Mouse (Mus musculus): ENCODE data around the gene Slc9a8. TPM values are rescaled to one million over a fixed set of nuclear protein-coding genes. Genes with fewer than 3 reads are reported as not detected.

Gene Slc9a8
- total RNA-seq, 2 experiments from 2014 or later, result 26.2 to 32.4 TPM

DNA sequence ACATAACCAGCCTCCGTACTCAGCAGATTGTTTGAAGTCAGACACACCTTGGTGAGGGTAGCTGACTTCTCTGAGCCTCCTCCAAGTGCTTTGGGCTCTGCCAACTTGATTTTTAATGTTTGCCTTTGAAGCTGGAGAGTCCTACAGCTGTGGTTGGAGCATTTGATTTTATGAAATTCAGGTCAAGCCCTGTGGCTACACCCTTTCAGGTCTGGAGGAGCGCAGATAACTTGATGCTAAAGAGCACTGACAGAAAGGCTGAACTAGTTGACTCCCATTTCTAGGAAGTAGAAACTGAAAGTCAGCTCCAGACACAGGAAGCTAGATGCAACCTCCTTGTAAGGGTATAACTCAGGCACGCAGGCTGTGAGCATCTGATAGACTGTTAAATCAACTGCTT, 83.6 kb downstream of the Slc9a8 start:
- DNase-seq (ENCODE audit: low spot score in 2 of 2), result no peak

- DNase-seq (ENCODE audit: low spot score in 2 of 2), result no peak
Observed at GRCm38 (mm10) chr2:167506546-167507260, 85.2 kb downstream of the Slc9a8 start.

GRCm38 (mm10) chr2:167507719-167508385, 86.3 kb downstream of the Slc9a8 start:
- no peak for DNase-seq (ENCODE audit: low spot score in 2 of 2)

GRCm38 (mm10) chr2:167508569-167508968, 87.1 kb downstream of the Slc9a8 start:
- no peak for DNase-seq (ENCODE audit: low spot score in 2 of 2)

GRCm38 (mm10) chr2:167510485-167510884, 89.0 kb downstream of the Slc9a8 start:
- no peak for DNase-seq (ENCODE audit: low spot score in 2 of 2)

DNA sequence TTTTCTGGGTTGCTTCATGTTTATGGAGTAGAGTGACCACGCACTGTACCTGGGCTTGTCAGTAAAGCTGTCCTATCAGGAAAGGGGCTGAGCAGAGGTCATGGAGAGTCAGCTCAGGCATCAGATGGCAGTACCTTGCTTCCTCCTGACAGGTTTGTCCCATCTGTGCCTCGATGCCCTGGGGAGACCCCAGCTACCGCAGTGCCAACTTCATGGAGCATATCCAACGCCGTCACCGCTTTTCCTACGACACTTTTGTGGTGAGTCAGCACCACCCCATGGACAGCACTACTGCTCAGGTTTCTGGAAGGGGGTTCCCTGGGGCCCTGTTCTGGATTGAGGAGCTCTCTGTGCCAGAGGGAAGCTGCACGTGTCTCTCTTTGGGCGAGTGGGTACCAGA, 90.9 kb downstream of the Slc9a8 start:
- DNase-seq (ENCODE audit: low spot score in 2 of 2), result no peak

GRCm38 (mm10) chr2:167512970-167513369, 91.5 kb downstream of the Slc9a8 start:
- DNase-seq (ENCODE audit: low spot score in 2 of 2), result no peak

DNA sequence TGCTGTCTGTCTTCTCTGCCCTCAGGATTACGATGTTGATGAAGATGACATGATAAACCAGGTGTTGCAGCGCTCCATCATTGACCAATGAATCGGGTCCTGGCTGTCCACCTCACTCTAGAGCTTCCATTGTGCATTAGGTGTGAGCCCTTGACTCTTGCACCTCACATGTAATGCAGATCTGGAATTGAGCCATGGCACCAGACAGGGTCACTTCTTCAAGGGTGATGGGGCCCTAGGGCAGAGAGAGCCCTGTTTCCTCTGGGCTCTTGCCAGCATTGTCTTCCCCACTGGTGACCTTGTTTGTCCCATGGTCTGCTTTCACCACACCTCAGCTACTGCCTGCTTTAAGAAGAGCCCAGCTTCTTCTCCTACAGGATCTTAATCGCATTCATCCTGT, 93.1 kb downstream of the Slc9a8 start:
- DNase-seq (ENCODE audit: low spot score in 2 of 2), result no peak

- no peak for DNase-seq (ENCODE audit: low spot score in 2 of 2)
Observed at GRCm38 (mm10) chr2:167515688-167516087, 94.2 kb downstream of the Slc9a8 start.

- no peak for DNase-seq (ENCODE audit: low spot score in 2 of 2)
Observed at GRCm38 (mm10) chr2:167519606-167520252, 98.2 kb downstream of the Slc9a8 start.

Other genes with a start within 250 kb of the Slc9a8 start
- 100 to 1,000 TPM; 197 to 205 TPM for gene Kcnb1, start 231.6 kb upstream of the Slc9a8 start, total RNA-seq (2021)
- gene Ptgis, start 181.1 kb upstream of the Slc9a8 start, total RNA-seq (2021), result 1 to 10 TPM; 1.5 to 2.4 TPM
- 10 to 100 TPM; 54.3 to 54.8 TPM for gene B4galt5, start 72.5 kb upstream of the Slc9a8 start, total RNA-seq (2021)
- 10 to 100 TPM; 57.9 to 58.9 TPM for gene Rnf114, start 70.9 kb downstream of the Slc9a8 start, total RNA-seq (2021)
- gene Spata2, start 71.2 kb downstream of the Slc9a8 start, total RNA-seq (2021), result 10 to 100 TPM; 76.0 to 84.0 TPM
- gene Snai1, start 116.5 kb downstream of the Slc9a8 start, total RNA-seq (2021), result 1 to 10 TPM; 1.1 to 1.2 TPM
- gene Ube2v1, start 210.4 kb downstream of the Slc9a8 start, total RNA-seq (2021), result 100 to 1,000 TPM; 259 to 266 TPM
- gene Gm20431, start 239.8 kb downstream of the Slc9a8 start, total RNA-seq (2021), result 10 to 100 TPM; 32.2 to 33.5 TPM

Measured in left cerebral cortex, adult 18-20 months (tissue).